Mouse (Mus musculus) layer of hippocampus, postnatal 14 days (tissue): Measurements from ENCODE around the gene Gm7682. TPM values are rescaled to one million over a fixed set of nuclear protein-coding genes. Genes with fewer than 3 reads are reported as not detected.
"Not testable (repeated sequence)": the region's sequence is repeated elsewhere in the genome, so short reads cannot be mapped to it uniquely, and the experiment has no call there.

ENCODE experiments used
- DNase-seq, 2 experiments: peaks; one replicate each; pipeline ENCODE4 v3.0.0; 2021 to 2022; ENCODE audit warnings: low spot score in 2 of 2, mixed read lengths in 1 of 2
- long read RNA-seq, 2 experiments: library from polyadenylated mRNA; stranded (forward); transcript quantifications; one replicate each; pipeline ENCODE4 v2.0.0; 2021
- total RNA-seq, 2 experiments: library from RNA; stranded (reverse); gene quantifications; 2 replicates each; pipeline ENCODE4 v1.2.3; 2021

Gene Gm7682
- total RNA-seq = not detected
- long read RNA-seq, experiment 1 = 0 reads
- long read RNA-seq, experiment 2 = 0 reads

GRCm38 (mm10) chr5:94445484-94445883 is at the start of gene Gm7682:
TSS of gene Gm7682 (plus strand) at chr5:94445784.
- not testable (repeated sequence) for DNase-seq

Other genes with a start within 250 kb of the Gm7682 start
- gene Gm3106, start 227.8 kb upstream of the Gm7682 start, total RNA-seq = not detected
- not detected for gene A430089I19Rik, start 139.0 kb upstream of the Gm7682 start, total RNA-seq
- not detected for gene Gm6502, start 131.3 kb upstream of the Gm7682 start, total RNA-seq
- not detected for gene AA792892, start 106.0 kb upstream of the Gm7682 start, total RNA-seq
- not detected for gene Gm3139, start 80.5 kb downstream of the Gm7682 start, total RNA-seq
- not detected for gene Gm3147, start 170.6 kb downstream of the Gm7682 start, total RNA-seq
- gene Gm6509, start 178.2 kb downstream of the Gm7682 start, total RNA-seq = not detected
- not detected for gene Gm6205, start 202.6 kb downstream of the Gm7682 start, total RNA-seq